Mouse (Mus musculus): ENCODE measurements around the gene Bora. TPM values are rescaled to one million over a fixed set of nuclear protein-coding genes. Genes with fewer than 3 reads are reported as not detected.

Gene Bora
- polyA plus RNA-seq, 1 experiment, result 2.4 TPM

DNA sequence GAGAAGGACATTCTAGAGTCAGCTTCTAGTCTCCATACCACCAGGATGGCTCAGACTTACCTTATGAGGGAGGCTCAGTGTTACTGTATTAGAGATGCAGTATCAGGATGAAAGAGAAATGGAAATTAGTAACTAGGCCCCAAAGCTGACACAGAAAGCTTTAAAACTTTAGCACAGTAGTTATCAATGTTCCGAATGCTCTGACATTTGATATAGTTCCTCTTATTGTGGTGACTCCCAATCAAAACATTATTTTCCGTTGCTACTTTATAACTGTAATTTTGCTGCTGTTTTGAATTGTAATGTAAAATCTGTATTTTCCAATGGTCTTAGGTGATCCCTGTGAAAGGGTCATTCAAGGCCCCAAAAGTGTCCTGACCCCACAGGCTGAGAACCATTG is 60.6 kb downstream of the Bora start:
- 90% methylated on average over 2 of the region's 2 CpGs for WGBS
- Histone ChIP-seq H3K27ac (ENCODE audit: insufficient read depth, low read depth, low read length) (no peak overlapping the region), H3K4me3 (ENCODE audit: low read depth, low read length) (no peak overlapping the region), H3K36me3 (ENCODE audit: control insufficient read depth, insufficient read depth, low read length) (peaks cover 30% of the 10 kb centered on the region), H3K27me3 (ENCODE audit: control insufficient read depth, insufficient read depth, low read length) (no peaks in the 10 kb centered on the region), H3K4me1 (ENCODE audit: control insufficient read depth, insufficient read depth, insufficient read length, low read length) (no peaks in the 10 kb centered on the region)
- TF ChIP-seq CTCF (IDR thresholded peaks at IDR 0.05; ENCODE audit: extremely low read depth, insufficient read length, insufficient replicate concordance, low read depth, low read length) (no peak), POLR2A (IDR thresholded peaks at IDR 0.05; ENCODE audit: low read depth, low read length) (no peak)

DNA sequence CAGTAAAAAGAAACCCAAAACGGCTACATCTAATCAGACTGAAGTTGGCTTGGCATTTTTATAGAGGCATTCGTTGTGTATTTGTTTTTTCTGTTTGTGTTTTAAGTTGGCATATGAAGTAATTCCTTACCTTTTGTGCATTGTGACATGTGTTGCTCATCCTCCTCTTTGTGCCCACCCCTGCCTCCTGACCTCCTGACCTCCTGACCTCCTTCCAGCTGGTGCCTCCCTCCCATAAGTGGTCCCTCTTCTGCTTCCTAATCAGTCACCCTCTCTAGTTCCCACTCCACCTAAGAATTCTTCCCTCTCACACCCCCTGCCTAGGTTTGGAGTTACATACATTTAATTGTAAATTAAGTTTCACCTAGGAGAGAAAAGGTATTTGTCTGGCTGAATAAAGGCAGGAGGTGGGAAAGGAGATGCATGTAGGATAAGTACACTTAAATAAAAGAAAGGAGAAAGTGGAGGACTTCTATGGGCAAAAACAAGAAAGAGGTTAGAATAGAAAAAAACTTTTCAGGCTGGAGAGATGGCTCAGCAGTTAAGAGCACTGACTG is 61.7 kb downstream of the Bora start:
- 75% methylated on average over 2 of the region's 2 CpGs for WGBS
- H3K4me3 ChIP-seq (ENCODE audit: low read depth, low read length), result no peak overlapping the region
- no peak overlapping the region for H3K27ac ChIP-seq (ENCODE audit: insufficient read depth, low read depth, low read length)
- H3K4me1 ChIP-seq (ENCODE audit: control insufficient read depth, insufficient read depth, insufficient read length, low read length), result no peaks in the 10 kb centered on the region
- no peaks in the 10 kb centered on the region for H3K27me3 ChIP-seq (ENCODE audit: control insufficient read depth, insufficient read depth, low read length)
- peaks cover 32% of the 10 kb centered on the region for H3K36me3 ChIP-seq (ENCODE audit: control insufficient read depth, insufficient read depth, low read length)
- TF ChIP-seq POLR2A (IDR thresholded peaks at IDR 0.05; ENCODE audit: low read depth, low read length) (no peak), CTCF (IDR thresholded peaks at IDR 0.05; ENCODE audit: extremely low read depth, insufficient read length, insufficient replicate concordance, low read depth, low read length) (no peak)

DNA sequence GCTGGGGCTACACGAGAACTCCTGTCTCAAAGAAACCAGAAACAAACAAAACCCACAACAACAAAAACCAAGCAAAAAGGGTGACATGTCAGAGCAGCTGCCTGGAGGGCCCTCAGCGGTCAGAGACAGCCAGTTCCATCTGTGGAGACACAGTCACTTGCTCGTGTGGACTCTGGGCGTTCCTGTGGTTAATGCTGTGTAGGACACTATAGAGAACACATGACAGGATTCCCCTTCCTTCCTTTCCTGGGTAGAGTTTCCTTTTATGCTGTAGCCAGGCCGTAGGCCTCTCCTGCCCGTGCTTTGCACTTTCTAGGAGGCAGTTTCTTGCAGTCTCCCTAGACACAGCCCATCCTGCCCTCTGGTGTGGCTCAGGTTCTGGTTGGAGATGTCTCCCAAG is 62.7 kb downstream of the Bora start:
- 88% methylated on average over 6 of the region's 6 CpGs for WGBS
- peaks cover 31% of the 10 kb centered on the region for H3K36me3 ChIP-seq (ENCODE audit: control insufficient read depth, insufficient read depth, low read length)
- TF ChIP-seq CTCF (IDR thresholded peaks at IDR 0.05; ENCODE audit: extremely low read depth, insufficient read length, insufficient replicate concordance, low read depth, low read length) (no peak), POLR2A (IDR thresholded peaks at IDR 0.05; ENCODE audit: low read depth, low read length) (no peak)

DNA sequence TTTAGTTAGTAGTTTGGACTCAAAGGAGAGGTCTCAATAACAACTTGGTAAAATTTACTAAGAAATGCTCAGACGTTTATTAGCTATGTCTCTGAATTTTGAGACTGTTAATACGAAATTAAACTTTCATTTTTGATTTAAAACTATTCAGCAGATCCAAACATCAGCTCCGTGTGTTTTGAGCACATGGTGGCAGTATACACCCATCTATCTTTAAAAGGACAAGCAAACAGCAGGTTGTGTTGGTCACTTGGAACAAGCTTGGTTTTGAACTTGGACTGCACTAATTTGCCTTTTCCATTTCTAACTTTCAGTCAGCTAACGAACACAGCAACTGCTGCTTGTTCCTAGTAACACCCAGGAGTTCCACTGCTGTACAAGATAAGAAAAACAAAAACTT is 71.6 kb downstream of the Bora start:
- 50% methylated on average over 4 of the region's 4 CpGs for WGBS
- H3K36me3 ChIP-seq (ENCODE audit: control insufficient read depth, insufficient read depth, low read length), result peaks cover 9% of the 10 kb centered on the region
- H3K27ac ChIP-seq (ENCODE audit: insufficient read depth, low read depth, low read length), result no peak overlapping the region
- H3K27me3 ChIP-seq (ENCODE audit: control insufficient read depth, insufficient read depth, low read length), result no peaks in the 10 kb centered on the region
- TF ChIP-seq CTCF (IDR thresholded peaks at IDR 0.05; ENCODE audit: extremely low read depth, insufficient read length, insufficient replicate concordance, low read depth, low read length) (no peak), POLR2A (IDR thresholded peaks at IDR 0.05; ENCODE audit: low read depth, low read length) (no peak)
- no peak overlapping the region for H3K4me3 ChIP-seq (ENCODE audit: low read depth, low read length)
- H3K4me1 ChIP-seq (ENCODE audit: control insufficient read depth, insufficient read depth, insufficient read length, low read length), result peaks cover 4% of the 10 kb centered on the region; the same call in 1 of the 2 replicates

More for the DNA sequence above, 62.7 kb downstream of the Bora start:
- Histone ChIP-seq H3K27me3 (ENCODE audit: control insufficient read depth, insufficient read depth, low read length) (no peaks in the 10 kb centered on the region), H3K27ac (ENCODE audit: insufficient read depth, low read depth, low read length) (no peak overlapping the region), H3K4me1 (ENCODE audit: control insufficient read depth, insufficient read depth, insufficient read length, low read length) (no peaks in the 10 kb centered on the region), H3K4me3 (ENCODE audit: low read depth, low read length) (no peak overlapping the region)

GRCm38 (mm10) chr14:99121584-99122339 is 75.7 kb downstream of the Bora start:
- Histone ChIP-seq H3K4me1 (ENCODE audit: control insufficient read depth, insufficient read depth, insufficient read length, low read length) (peaks cover 4% of the 10 kb centered on the region; the same call in 1 of the 2 replicates), H3K27me3 (ENCODE audit: control insufficient read depth, insufficient read depth, low read length) (no peaks in the 10 kb centered on the region), H3K36me3 (ENCODE audit: control insufficient read depth, insufficient read depth, low read length) (0 out of 2 replicates have a peak, but pooled peaks cover 3% of the 10 kb centered on the region), H3K4me3 (ENCODE audit: low read depth, low read length) (no peak overlapping the region), H3K27ac (ENCODE audit: insufficient read depth, low read depth, low read length) (peak overlapping the region; percentile 80)
- WGBS, result 44% methylated on average over 11 of the region's 11 CpGs
- TF ChIP-seq CTCF (IDR thresholded peaks at IDR 0.05; ENCODE audit: extremely low read depth, insufficient read length, insufficient replicate concordance, low read depth, low read length), result no peak
- TF ChIP-seq POLR2A (IDR thresholded peaks at IDR 0.05; ENCODE audit: low read depth, low read length), result no peak

DNA sequence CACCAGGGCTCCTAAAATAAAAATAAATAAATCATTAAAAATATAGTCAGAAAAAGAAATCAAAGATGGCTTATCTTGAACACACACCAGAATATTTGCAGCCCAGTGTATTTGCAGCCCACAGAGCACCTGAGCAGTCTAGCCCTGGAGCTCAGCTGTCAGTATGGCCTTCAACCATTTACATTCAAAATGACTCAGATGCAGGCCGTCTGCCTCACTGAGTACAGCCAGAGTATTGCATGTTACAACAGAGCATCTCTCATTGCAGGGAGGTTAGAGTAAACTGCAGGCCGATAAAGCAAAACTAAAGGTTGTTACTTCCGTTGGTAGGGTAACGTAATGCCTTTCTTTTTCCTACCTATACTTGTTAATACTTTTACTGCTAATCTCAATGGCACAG is 78.1 kb downstream of the Bora start:
- Histone ChIP-seq H3K4me1 (ENCODE audit: control insufficient read depth, insufficient read depth, insufficient read length, low read length) (peaks cover 8% of the 10 kb centered on the region; the same call in 1 of the 2 replicates), H3K27me3 (ENCODE audit: control insufficient read depth, insufficient read depth, low read length) (no peaks in the 10 kb centered on the region), H3K27ac (ENCODE audit: insufficient read depth, low read depth, low read length) (no peak overlapping the region), H3K4me3 (ENCODE audit: low read depth, low read length) (no peak overlapping the region), H3K36me3 (ENCODE audit: control insufficient read depth, insufficient read depth, low read length) (no peaks in the 10 kb centered on the region)
- TF ChIP-seq CTCF (IDR thresholded peaks at IDR 0.05; ENCODE audit: extremely low read depth, insufficient read length, insufficient replicate concordance, low read depth, low read length) (no peak), POLR2A (IDR thresholded peaks at IDR 0.05; ENCODE audit: low read depth, low read length) (no peak)
- 90% methylated on average over 4 of the region's 4 CpGs for WGBS

Other genes with a start within 250 kb of the Bora start
- gene Rpl36a-ps1, start 51.9 kb upstream of the Bora start, polyA plus RNA-seq (2012; rRNA removed), result not detected in 2 replicates
- gene Mzt1, start 88 bp upstream of the Bora start, polyA plus RNA-seq (2012; rRNA removed), result 1.3 and 3.2 TPM in 2 replicates
- 0.10 and 0.65 TPM in 2 replicates for gene Pibf1, start 53.2 kb downstream of the Bora start, polyA plus RNA-seq (2012; rRNA removed)
- 1.3 and 2.5 TPM in 2 replicates for gene Dis3, start 53.5 kb downstream of the Bora start, polyA plus RNA-seq (2012; rRNA removed)